Mouse (Mus musculus): ENCODE results near the gene Hmga1.
A peak's percentile ranks its signal among the peaks of the same experiment; 100 is the strongest.

Hmga1 gene

GRCm38 (mm10) chr17:27556315-27557011 lies at the start of gene Hmga1:
Gene Hmga1, plus strand, starts transcription at chr17:27556497.
- DNase-seq = peak; percentile 91

- no peak for DNase-seq
These were observed 49.3 kb upstream of the Hmga1 start for GRCm38 (mm10) chr17:27506871-27507590.

- no peak for DNase-seq
These were observed 48.7 kb upstream of the Hmga1 start for GRCm38 (mm10) chr17:27507591-27507945.

GRCm38 (mm10) chr17:27508002-27508401 lies 48.3 kb upstream of the Hmga1 start:
- DNase-seq = no peak

- DNase-seq = no peak
These were observed 47.8 kb upstream of the Hmga1 start for GRCm38 (mm10) chr17:27508513-27508912.

- DNase-seq = no peak
These were observed 47.2 kb upstream of the Hmga1 start for GRCm38 (mm10) chr17:27509056-27509455.

- no peak for DNase-seq
These were observed 45.8 kb upstream of the Hmga1 start for GRCm38 (mm10) chr17:27510258-27511124.

GRCm38 (mm10) chr17:27511125-27511735 lies 45.1 kb upstream of the Hmga1 start:
- no peak for DNase-seq

- no peak for DNase-seq
These were observed 44.3 kb upstream of the Hmga1 start for GRCm38 (mm10) chr17:27511865-27512618.

GRCm38 (mm10) chr17:27512619-27513161 lies 43.6 kb upstream of the Hmga1 start:
- no peak for DNase-seq

- DNase-seq = no peak
These were observed 42.9 kb upstream of the Hmga1 start for GRCm38 (mm10) chr17:27513279-27513915.

GRCm38 (mm10) chr17:27513916-27514762 lies 42.2 kb upstream of the Hmga1 start:
- no peak for DNase-seq

GRCm38 (mm10) chr17:27518296-27518695 lies 38.0 kb upstream of the Hmga1 start:
- no peak for DNase-seq

GRCm38 (mm10) chr17:27518700-27519595 lies 37.3 kb upstream of the Hmga1 start:
- no peak for DNase-seq

- DNase-seq = peak; percentile 58
These were observed 35.7 kb upstream of the Hmga1 start for GRCm38 (mm10) chr17:27520557-27520956.

- DNase-seq = no peak
These were observed 35.0 kb upstream of the Hmga1 start, which contains the start of gene Grm4 for GRCm38 (mm10) chr17:27521303-27521702. Gene Grm4, minus strand, starts transcription at chr17:27521403.

- DNase-seq = no peak
These were observed 33.2 kb upstream of the Hmga1 start for GRCm38 (mm10) chr17:27523121-27523520.

- DNase-seq = no peak
These were observed 29.1 kb upstream of the Hmga1 start for GRCm38 (mm10) chr17:27527188-27527587.

- no peak for DNase-seq
These were observed 28.3 kb upstream of the Hmga1 start for GRCm38 (mm10) chr17:27528030-27528429.

All from liver (tissue).